Mouse (Mus musculus) ZHBTc4 (cell line): ENCODE data around the gene Dusp12.

Experiments
- DNase-seq: peaks from one replicate; pipeline ENCODE4 v3.0.0-alpha.2; 2011; ENCODE audit warnings: low read depth, low spot score

Dusp12 gene

DNA sequence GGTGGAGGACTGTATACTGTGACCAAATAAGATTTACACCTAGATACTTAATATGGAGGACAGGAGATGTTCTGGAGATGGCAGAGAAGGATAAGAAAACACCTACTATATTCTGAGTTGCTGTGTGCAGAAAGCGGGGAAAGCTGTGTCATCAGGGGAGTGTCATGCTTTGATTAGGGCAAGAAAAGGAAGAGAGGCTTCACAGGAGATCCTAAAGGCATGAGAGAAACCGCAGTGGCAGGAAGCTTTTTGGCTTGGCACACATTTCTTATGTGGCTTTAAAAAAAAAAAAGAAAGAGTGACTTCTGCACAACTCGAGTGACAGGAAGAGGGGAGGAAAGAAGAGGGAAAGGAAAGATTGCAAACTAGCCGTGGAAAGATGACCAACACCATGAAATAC lies 22.3 kb downstream of the Dusp12 start:
- no peak for DNase-seq

DNA sequence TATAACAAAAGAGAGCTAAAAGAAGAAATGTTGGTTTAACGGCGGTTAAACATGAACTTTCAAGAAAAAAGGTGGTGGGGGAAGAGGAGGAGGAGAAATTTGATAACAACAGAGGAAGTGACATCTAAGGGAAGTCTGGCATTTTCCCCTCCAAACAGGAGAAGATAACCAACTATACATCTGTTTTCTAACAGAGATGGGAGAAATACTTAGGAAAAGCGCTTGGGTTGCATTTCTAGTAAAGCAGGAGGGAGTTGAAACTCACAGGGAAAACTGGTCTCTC lies 23.0 kb downstream of the Dusp12 start:
- no peak for DNase-seq

DNA sequence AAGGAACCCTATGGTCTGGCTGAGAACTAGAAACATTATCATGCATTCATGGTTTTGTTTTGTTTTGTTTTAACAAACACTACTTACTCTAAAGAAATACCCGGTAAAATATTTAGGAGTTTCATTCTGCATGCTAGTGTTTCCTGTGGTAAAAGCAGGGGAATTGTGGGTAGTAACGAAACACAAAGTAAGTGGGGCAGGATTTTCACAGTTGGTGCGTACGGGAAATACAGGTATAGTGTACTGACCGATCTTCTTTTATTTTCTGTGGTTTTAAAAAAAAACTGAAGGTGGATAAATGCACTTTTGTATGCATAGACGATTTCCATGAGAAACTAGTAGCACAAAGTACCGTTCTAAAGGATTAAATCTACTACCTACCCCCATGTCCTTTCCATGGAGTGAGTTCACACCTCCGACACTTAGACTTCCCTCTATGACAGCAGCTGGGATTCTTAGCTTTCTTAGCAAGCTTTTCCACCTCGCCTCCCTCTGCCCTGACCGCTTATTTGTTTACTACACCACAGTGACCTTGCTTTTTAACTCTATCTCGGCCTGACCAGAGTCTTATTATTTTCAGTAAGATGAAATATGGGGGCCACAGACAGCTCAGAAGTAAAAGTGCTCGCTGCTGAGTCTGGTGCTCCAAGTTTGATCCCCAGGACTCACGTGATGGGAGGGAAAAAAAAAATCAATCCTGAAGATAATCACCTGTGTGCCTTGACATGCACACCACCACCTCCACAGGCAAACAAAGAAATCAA lies 23.5 kb downstream of the Dusp12 start:
- DNase-seq = no peak

DNA sequence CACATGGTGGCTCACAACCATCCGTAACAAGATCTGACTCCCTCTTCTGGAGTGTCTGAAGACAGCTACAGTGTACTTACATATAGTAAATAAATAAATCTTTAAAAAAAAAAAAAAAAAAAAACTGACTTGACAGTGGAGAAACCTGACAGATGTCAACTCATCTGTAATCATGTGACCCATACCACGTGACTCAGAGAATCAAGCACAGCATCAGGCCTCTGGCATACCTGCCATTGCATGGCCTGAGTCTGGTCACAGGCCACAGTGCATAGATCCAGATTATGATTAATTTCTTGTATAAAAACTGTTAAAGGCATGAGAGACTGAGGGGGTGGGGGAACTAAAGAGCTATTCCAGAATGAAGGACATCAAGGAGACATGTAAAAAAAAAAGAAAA lies 26.5 kb downstream of the Dusp12 start:
- DNase-seq = no peak

DNA sequence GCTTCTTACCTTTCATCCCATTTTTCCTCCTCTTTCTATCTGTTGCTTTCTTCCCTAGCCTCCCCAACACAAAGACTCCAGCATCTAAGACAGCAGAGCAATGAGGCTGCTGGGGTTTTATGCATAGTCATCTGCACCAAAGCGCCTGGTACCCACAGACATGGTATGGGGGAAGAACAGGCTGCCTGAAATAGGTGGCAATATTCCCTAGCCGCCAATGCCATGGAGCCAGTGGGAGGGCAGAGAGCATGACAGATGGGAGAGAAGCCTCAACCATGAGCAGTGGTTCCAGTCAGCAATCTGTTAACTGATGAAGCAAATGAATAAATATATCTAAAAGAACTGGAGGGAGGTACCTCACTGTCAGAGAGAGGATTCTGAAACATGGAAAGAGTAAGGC lies 28.0 kb downstream of the Dusp12 start:
- no peak for DNase-seq

DNA sequence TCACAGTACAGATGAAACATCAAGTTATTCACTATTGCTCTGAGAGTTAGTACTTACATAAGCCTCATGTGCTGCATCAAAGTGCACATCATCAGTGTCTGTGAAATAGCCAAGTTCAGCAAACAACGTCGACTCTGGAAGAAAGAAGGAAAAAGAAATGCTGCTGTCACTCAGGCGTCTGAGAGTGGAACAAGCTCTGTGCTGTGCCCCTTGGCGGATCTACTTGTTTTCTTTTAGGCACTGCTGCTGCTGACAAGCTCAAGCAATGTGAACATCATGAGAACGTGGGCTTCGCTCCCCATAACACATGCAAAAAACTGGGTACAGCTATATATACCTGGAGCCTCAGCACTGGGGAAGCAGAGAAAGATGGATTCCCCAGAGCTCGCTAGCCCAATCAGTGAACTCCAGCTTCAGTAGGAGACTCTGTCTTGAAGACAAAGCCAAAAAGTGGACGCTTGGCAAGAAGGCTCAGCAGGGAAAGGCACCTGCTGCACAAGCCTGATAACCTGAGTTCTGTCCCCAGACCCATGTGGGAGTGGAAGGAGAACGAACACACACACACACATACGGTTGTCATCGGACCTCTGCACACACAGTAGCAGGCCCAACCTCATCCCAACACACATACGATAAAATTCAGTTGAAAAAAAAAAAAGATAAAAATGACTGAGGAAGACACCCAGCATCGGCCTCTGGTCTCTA lies 30.1 kb downstream of the Dusp12 start:
- DNase-seq = no peak

DNA sequence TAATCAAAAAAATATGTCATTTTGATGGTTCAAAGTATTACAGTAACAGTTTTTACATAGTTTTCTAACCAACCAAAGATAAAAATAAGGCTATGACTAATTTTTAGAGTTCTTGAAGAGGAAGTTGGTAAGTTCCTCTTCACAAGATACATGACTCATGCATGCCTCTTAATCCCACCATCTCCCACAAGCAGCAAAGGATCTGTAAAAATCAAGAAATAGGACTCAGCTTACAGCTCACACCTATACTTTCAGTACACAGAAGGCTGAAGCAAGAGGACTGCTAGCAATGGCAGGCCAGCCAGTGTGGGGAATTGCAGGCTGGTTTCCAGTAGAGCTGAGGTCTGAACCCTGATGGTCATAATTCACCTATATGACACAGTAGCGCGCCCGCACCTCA lies 31.7 kb downstream of the Dusp12 start:
- no peak for DNase-seq

DNA sequence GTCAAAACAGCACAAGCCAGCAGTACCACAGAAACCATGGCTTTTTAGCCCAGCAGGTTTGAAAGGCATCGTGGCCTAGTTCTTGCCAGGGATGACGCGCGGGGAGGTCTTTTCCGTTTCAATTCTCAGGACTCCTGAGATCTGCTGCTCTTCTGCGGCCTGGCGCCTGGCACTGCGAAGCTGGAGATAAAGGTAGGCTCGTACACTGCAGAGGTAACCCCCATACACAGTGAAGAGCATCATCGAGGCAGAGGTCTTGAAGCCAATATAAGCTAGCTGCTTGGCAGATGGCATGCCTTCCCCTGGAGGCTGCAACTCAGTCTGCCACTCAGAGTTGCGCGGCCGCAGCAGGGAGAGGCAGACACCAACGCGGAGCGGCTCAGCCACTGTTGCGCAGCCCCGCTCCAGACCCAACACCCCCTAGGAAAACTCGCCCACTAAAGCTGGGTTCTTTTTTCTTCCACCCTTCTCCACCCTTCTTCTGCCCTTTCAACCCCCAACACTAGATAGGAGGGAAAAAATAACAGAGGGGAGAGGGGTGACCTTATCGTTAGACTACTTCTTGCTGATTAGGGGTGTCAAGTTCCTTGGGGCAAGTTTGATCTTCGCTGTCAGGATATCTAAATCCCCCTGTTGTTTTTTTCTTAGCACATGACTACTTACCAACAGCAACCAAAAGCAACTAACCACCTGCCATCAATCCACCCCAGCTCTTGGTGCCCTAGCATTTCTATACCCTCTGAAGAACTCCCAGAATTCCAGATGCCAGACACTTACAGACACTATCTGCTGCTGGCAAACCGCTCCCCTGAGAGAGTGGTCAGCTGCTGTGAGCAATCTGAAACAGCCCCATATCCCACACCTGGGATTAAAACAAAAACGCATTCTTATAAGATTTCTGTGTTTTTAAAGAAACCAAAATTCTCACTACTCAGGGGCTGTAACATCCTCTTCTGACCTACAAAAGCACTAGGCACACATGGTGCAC lies 34.4 kb downstream of the Dusp12 start:
- no peak for DNase-seq

DNA sequence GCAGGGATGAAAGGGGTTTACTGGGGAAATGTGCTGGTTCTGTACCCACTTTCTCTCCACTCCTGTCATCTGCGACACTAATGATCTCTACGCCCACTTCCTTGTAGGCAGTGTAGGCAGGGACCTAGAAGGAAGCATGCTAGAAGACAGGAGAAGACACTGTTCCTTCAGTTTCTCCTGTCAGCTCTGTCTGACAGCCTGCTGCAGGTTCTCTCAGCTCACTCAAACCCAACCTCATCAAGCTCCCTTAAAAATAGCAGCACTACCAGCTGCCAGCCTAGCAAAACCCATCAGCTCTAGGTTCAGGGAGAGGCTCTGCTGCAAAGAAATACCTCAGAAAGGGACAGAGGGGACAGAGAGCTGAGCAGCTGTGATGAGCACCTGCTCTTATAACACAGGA lies 35.3 kb downstream of the Dusp12 start:
- no peak for DNase-seq

DNA sequence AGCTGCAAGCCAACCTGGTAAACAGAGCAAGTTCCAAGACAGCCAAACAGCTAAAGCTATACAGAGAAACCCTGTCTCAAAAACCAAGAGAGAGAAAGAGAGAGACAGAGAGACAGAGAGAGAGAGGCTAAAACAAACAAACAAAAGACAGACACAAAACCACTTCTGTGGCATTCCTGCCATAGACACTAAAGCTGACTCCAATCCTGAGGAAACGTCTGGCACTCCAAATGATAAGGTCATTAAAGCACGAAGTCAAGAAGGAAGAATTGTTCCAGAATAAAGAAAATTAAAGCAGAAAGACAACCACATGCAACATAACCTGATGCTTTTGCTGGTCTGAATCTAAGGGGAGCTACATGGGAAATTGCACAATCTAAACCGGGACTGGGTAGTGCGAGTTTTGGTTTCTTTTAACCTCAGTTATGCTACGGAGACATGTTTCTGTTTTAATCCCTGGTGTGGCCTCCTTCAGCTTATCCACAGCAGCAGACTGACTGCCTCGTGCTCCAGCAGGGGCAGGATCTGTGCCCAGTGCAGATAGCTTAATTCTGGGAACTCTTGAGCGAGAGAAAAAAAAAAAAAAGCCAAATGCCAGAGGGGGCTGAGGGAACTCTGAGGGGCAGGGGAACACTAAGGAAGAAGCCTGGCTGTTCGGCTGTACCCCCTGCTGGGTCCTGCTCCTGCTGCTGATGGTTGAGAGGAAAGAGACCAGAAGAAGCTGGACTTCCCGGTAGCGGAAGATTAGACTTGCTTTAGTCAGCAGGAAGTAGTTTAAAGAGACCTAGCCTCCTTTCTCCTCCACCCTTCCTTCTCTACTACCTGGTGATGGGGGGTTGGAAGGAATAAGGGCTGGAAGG lies 39.7 kb downstream of the Dusp12 start:
- no peak for DNase-seq

DNA sequence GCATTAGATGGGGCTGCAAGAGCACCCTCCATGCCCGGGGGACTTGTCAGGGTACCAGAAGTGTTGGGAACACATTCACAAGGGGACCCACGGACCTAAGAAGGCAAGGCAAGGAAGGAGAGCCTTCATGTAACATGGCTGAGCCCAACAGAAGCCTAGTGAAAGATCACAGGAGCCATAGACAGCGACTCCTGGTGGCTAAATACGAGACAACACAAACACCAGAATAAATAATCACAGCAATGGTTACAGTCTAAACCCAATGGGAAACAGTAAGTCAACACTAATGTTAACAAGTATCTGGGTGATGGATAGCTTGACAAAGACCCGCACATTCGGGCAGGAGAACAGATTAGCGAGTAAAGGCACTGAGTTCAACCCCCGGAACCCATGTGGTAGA lies 41.0 kb downstream of the Dusp12 start:
- DNase-seq = peak; percentile 29

DNA sequence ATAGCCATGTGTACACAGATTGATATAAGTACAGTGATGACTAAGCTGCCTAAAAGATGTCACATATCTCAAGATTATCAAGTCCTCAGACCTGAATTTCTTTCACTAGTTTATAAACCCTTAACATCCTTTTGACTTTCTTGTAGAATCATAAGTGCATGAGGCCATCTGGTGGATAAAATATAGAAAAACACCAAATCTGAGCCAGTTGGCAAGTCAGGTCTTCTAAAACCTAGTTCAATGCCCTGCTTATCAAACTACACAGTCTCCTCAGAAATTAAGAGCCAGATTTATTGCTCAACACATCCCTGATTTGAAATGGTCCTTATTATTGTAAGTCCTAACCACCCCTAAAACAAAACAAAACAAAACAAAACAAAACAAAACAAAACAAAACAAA lies 45.7 kb downstream of the Dusp12 start:
- DNase-seq = no peak

DNA sequence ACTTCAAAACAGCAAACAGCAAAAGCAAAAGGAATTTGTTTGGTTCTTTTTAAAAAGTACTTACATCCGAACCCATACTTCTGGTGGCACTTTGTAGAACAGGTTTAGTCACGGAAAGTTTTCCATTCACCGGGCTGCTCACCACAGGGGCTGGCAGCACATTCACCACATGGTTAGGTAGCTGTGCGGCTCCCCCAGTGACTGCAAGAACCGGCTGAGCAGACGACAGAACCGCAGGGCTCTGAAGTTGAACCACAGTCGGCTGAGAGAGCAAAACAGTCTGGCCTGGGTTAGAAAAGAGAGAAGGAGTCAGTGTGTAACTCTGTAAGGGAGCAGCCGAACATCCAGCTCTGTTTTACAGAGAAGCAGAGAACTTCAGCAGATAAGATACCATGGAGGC lies 50.6 kb downstream of the Dusp12 start:
- no peak for DNase-seq

DNA sequence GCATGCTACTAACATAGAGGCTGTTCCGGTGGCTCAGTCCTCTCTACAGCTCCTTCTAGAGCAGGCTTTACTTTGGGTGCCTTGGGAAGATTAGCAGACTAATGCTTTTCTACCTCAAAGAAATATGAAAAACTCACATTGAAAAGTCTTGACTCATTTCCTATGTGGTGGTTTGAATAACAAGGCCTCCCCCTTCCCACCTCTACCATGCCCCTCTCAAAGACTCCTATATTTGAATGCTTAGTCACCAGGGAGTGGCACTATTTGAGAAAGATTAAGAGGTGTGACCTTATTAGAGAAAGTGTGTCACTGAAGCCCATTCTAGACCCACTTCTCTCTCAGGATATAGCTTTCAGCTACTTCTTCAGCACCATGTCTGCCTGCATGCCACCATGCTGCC lies 55.6 kb downstream of the Dusp12 start:
- DNase-seq = no peak

DNA sequence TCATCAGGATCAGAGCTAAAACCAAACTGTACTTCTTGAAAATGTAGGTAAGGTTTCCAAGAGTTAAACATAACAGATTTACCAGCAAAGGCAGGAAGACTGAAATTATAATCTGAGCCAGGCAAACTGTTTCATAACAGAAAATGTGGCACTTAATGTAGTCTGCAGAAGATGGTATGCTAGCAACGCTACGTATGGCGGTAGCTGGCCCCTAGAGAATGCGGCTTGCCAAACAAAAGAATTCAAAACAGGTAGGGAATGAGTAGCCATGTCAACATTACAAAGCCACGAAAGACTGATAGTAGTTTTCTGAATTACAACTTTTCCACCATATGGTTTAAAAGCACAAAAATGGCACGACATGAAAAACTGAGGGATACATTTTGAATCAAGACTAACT lies 56.0 kb downstream of the Dusp12 start:
- DNase-seq = no peak
